In the genomic region with DNA sequence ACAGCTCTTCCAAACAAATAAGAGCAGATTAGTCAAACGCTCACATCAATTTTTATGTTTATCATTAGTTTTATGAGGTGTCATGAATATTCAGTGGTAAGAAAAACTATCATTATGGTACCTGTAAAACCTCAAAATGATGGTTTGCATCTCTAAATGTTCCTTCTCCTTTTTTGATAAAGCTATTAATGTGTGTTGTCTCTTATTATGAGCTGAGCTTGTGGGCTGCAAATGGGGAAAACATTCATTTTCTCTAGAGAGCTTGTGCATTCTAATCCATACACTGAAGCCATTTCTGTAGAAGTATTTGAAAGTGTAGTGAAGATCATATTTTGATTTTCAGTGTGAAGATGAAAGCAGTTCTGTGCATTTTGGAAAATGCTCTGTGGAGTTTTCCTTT, we compare ENCODE assay signal across 28 mouse cellular contexts.
"Had no signal": no experiment of that assay in that cellular context is flagged by ENCODE, and none has a peak within 500 bp of the region (broad histone marks: within the 10 kb centered on the region; RNA-seq: fewer than 3 reads in every experiment).

No protein-coding gene starts in this region.

- H3K9ac ChIP-seq: embryonic facial prominence, embryonic 12.5 days; embryonic facial prominence, embryonic 13.5 days; embryonic facial prominence, embryonic 15.5 days; forebrain, embryonic 12.5 days; forebrain, embryonic 13.5 days; forebrain, embryonic 15.5 days; forebrain, postnatal 0 days had no signal

- H3K4me1 ChIP-seq: embryonic facial prominence, embryonic 10.5 days; embryonic facial prominence, embryonic 12.5 days; embryonic facial prominence, embryonic 13.5 days; embryonic facial prominence, embryonic 15.5 days; forebrain, embryonic 10.5 days; forebrain, embryonic 12.5 days; forebrain, embryonic 13.5 days; forebrain, embryonic 15.5 days had no signal

- H3K27me3 ChIP-seq: embryonic facial prominence, embryonic 12.5 days; embryonic facial prominence, embryonic 13.5 days; embryonic facial prominence, embryonic 15.5 days; forebrain, embryonic 12.5 days; forebrain, embryonic 13.5 days; forebrain, embryonic 15.5 days had no signal

- DNase-seq: cerebellum, adult 2 months; cerebellum, adult 8-10 months; cerebellum, adult 9-10 months; cerebellum, adult 9-11 months; cerebellum, postnatal 10 days; cerebellum, postnatal 14 days; cerebellum, postnatal 25 days; cerebellum, postnatal 36 days; embryo, embryonic 11 days; forebrain, postnatal 0 days; gastrocnemius, adult 2 months; gastrocnemius, postnatal 10 days; gastrocnemius, postnatal 14 days; gastrocnemius, postnatal 25 days; gastrocnemius, postnatal 36 days; heart, adult 11 months; heart, adult 18-20 months had no signal

- H3K9me3 ChIP-seq: embryonic facial prominence, embryonic 10.5 days; embryonic facial prominence, embryonic 12.5 days; embryonic facial prominence, embryonic 13.5 days; embryonic facial prominence, embryonic 15.5 days; forebrain, embryonic 10.5 days; forebrain, embryonic 12.5 days; forebrain, embryonic 13.5 days; forebrain, embryonic 15.5 days had no signal

- H3K27ac ChIP-seq: embryonic facial prominence, embryonic 10.5 days; embryonic facial prominence, embryonic 12.5 days; embryonic facial prominence, embryonic 13.5 days; embryonic facial prominence, embryonic 15.5 days; forebrain, embryonic 10.5 days; forebrain, embryonic 12.5 days; forebrain, embryonic 13.5 days; forebrain, embryonic 15.5 days; gastrocnemius, adult 2 months had no signal

- H3K4me3 ChIP-seq: embryonic facial prominence, embryonic 10.5 days; embryonic facial prominence, embryonic 12.5 days; embryonic facial prominence, embryonic 13.5 days; embryonic facial prominence, embryonic 15.5 days; erythroblast, embryonic 14.5 days; forebrain, embryonic 10.5 days; forebrain, embryonic 12.5 days; forebrain, embryonic 13.5 days; forebrain, embryonic 15.5 days; gastrocnemius, adult 2 months had no signal

- H3K36me3 ChIP-seq: embryonic facial prominence, embryonic 10.5 days; embryonic facial prominence, embryonic 12.5 days; embryonic facial prominence, embryonic 13.5 days; embryonic facial prominence, embryonic 15.5 days; forebrain, embryonic 10.5 days; forebrain, embryonic 12.5 days; forebrain, embryonic 15.5 days had no signal

- ATAC-seq: forebrain, embryonic 13.5 days; forebrain, embryonic 14.5 days; forebrain, embryonic 15.5 days; forebrain, embryonic 16.5 days; forebrain, postnatal 0 days had no signal

- H3K4me2 ChIP-seq: embryonic facial prominence, embryonic 12.5 days; embryonic facial prominence, embryonic 13.5 days; embryonic facial prominence, embryonic 15.5 days; forebrain, embryonic 12.5 days; forebrain, embryonic 13.5 days; forebrain, embryonic 15.5 days had no signal
